Mouse (Mus musculus) CH12.LX (cell line): ENCODE data around the gene Gm6588. TPM values are rescaled to one million over a fixed set of nuclear protein-coding genes. Genes with fewer than 3 reads are reported as not detected.

Experiments
- DNase-seq: peaks from one replicate; pipeline ENCODE4 v3.0.0-alpha.2; 2013; ENCODE audit errors: extremely low read depth
- H3K27ac ChIP-seq: 2 replicates; pipeline ENCODE4 v1.5.1; 2012; ENCODE audit warnings: low read depth, mild to moderate bottlenecking, control low read depth, moderate library complexity; ENCODE audit not compliant: insufficient read depth
- H3K27me3 ChIP-seq: replicated peaks from 2 replicates; pipeline ENCODE3; 2012; ENCODE audit warnings: inconsistent platforms
- H3K36me3 ChIP-seq, 2 experiments: replicated peaks in 1 of 2; 2 replicates each; pipeline versions ENCODE3 to v1.6.1; 2012; ENCODE audit warnings: inconsistent platforms in 1 of 2, low read length in 1 of 2, mild to moderate bottlenecking in 1 of 2, mixed read lengths in 1 of 2, moderate library complexity in 1 of 2; ENCODE audit not compliant: control insufficient read depth in 1 of 2, insufficient read depth in 1 of 2
- H3K4me1 ChIP-seq, 2 experiments: 2 replicates each; pipeline ENCODE4 v1.6.1; 2012; ENCODE audit warnings: inconsistent platforms in 1 of 2, moderate library complexity in 1 of 2; ENCODE audit not compliant: insufficient read depth in 2 of 2, control insufficient read depth in 1 of 2
- H3K4me2 ChIP-seq: 2 replicates; pipeline ENCODE4 v1.6.1; 2012; ENCODE audit warnings: low read depth, mild to moderate bottlenecking, control low read depth; ENCODE audit not compliant: poor library complexity, insufficient read depth, severe bottlenecking
- H3K4me3 ChIP-seq, 3 experiments: fragments of 150-350 bp in 1 of 3; sonication (generic) in 1 of 3; replicated peaks in 1 of 3; 2 replicates each; pipeline versions ENCODE3 to v1.5.1; 2011 to 2012; ENCODE audit warnings: low read depth in 2 of 3, low read length in 2 of 3, mild to moderate bottlenecking in 2 of 3, moderate library complexity in 2 of 3, control low read depth in 1 of 3, improper control_type of control experiment in 1 of 3, inconsistent platforms in 1 of 3, mixed read lengths in 1 of 3; ENCODE audit not compliant: poor library complexity in 1 of 3
- H3K79me2 ChIP-seq: replicated peaks from 2 replicates; pipeline ENCODE4 v1.6.1; 2012; ENCODE audit warnings: mild to moderate bottlenecking, moderate library complexity; ENCODE audit not compliant: control insufficient read depth, poor library complexity, insufficient read depth, severe bottlenecking; ENCODE audit errors: extremely low read depth
- H3K9ac ChIP-seq: 2 replicates; pipeline ENCODE4 v1.6.1; 2012; ENCODE audit warnings: low read depth, mild to moderate bottlenecking, control low read depth, moderate library complexity; ENCODE audit not compliant: insufficient read depth
- H3K9me3 ChIP-seq: replicated peaks from 2 replicates; pipeline ENCODE3; 2012; ENCODE audit warnings: low read length, inconsistent platforms, mixed read lengths
- CHD1 ChIP-seq: IDR thresholded peaks from 2 replicates; pipeline ENCODE4 v1.6.1; 2012; ENCODE audit warnings: low read depth, low read length, improper control_type of control experiment, inconsistent platforms
- CHD2 ChIP-seq: IDR thresholded peaks from 2 replicates; pipeline ENCODE4 v1.6.1; 2011; ENCODE audit warnings: low read length, improper control_type of control experiment
- CTCF ChIP-seq, 2 experiments: IDR thresholded peaks in 1 of 2; conservative IDR thresholded peaks in 1 of 2; 2 replicates each; pipeline ENCODE4 v1.5.1; 2011 to 2012; ENCODE audit warnings: low read depth in 2 of 2, low read length in 2 of 2, improper control_type of control experiment in 1 of 2, inconsistent platforms in 1 of 2, mild to moderate bottlenecking in 1 of 2, moderate library complexity in 1 of 2
- E2F4 ChIP-seq: IDR thresholded peaks from 2 replicates; pipeline ENCODE4 v1.6.1; 2011; ENCODE audit warnings: low read depth, low read length, improper control_type of control experiment; ENCODE audit not compliant: insufficient replicate concordance
- EP300 ChIP-seq: IDR thresholded peaks from 2 replicates; pipeline ENCODE4 v1.6.1; 2011; ENCODE audit warnings: low read length, improper control_type of control experiment
- ETS1 ChIP-seq: conservative IDR thresholded peaks from 2 replicates; pipeline ENCODE4 v1.6.1; 2012; ENCODE audit warnings: low read depth, mild to moderate bottlenecking, inconsistent platforms, low read length, improper control_type of control experiment, moderate library complexity
- GABPA ChIP-seq: IDR thresholded peaks from 2 replicates; pipeline ENCODE4 v1.6.1; 2012; ENCODE audit warnings: low read depth, low read length, improper control_type of control experiment, inconsistent platforms; ENCODE audit not compliant: insufficient replicate concordance
- HCFC1 ChIP-seq: IDR thresholded peaks from 2 replicates; pipeline ENCODE4 v1.6.1; 2012; ENCODE audit warnings: low read depth, mild to moderate bottlenecking, inconsistent platforms, low read length, improper control_type of control experiment
- IRF4 ChIP-seq: IDR thresholded peaks from 2 replicates; pipeline ENCODE4 v1.6.1; 2014; ENCODE audit warnings: low read depth, mild to moderate bottlenecking, inconsistent platforms, low read length, improper control_type of control experiment
- JUND ChIP-seq: conservative IDR thresholded peaks from 2 replicates; pipeline ENCODE4 v1.6.1; 2011; ENCODE audit warnings: low read depth, low read length, improper control_type of control experiment
- MAFK ChIP-seq: IDR thresholded peaks from 2 replicates; pipeline ENCODE4 v1.6.1; 2011; ENCODE audit warnings: low read length, improper control_type of control experiment; ENCODE audit not compliant: insufficient replicate concordance
- MAX ChIP-seq: IDR thresholded peaks from 2 replicates; pipeline ENCODE4 v1.6.1; 2011; ENCODE audit warnings: low read length, improper control_type of control experiment
- MYC ChIP-seq: IDR thresholded peaks from 2 replicates; pipeline ENCODE4 v1.6.1; 2011; ENCODE audit warnings: low read depth, mild to moderate bottlenecking, improper control_type of control experiment, low read length
- NELFE ChIP-seq: IDR thresholded peaks from 2 replicates; pipeline ENCODE4 v1.6.1; 2011; ENCODE audit warnings: low read depth, low read length, improper control_type of control experiment
- PAX5 ChIP-seq: IDR thresholded peaks from 2 replicates; pipeline ENCODE4 v1.6.1; 2012; ENCODE audit warnings: low read length, inconsistent platforms, mixed read lengths
- POLR2AphosphoS2 ChIP-seq: IDR thresholded peaks from 2 replicates; pipeline ENCODE4 v1.6.1; 2011; ENCODE audit warnings: low read depth, low read length, improper control_type of control experiment
- RAD21 ChIP-seq: IDR thresholded peaks from 2 replicates; pipeline ENCODE4 v1.6.1; 2011; ENCODE audit warnings: low read depth, mild to moderate bottlenecking, low read length, improper control_type of control experiment, moderate library complexity
- SIN3A ChIP-seq: IDR thresholded peaks from 2 replicates; pipeline ENCODE4 v1.6.1; 2012; ENCODE audit warnings: low read length, improper control_type of control experiment, inconsistent platforms
- SMC3 ChIP-seq: IDR thresholded peaks from 2 replicates; pipeline ENCODE4 v1.6.1; 2011; ENCODE audit warnings: low read depth, low read length, improper control_type of control experiment
- TBP ChIP-seq: conservative IDR thresholded peaks from 2 replicates; pipeline ENCODE4 v1.6.1; 2011; ENCODE audit warnings: low read depth, low read length, improper control_type of control experiment
- TCF12 ChIP-seq: IDR thresholded peaks from 2 replicates; pipeline ENCODE4 v1.6.1; 2014; ENCODE audit warnings: low read depth, mild to moderate bottlenecking, inconsistent platforms, low read length, improper control_type of control experiment
- ZC3H11A ChIP-seq: IDR thresholded peaks from 2 replicates; pipeline ENCODE4 v1.6.1; 2012; ENCODE audit warnings: low read depth, mild to moderate bottlenecking, inconsistent platforms, low read length, improper control_type of control experiment
- ZKSCAN1 ChIP-seq: IDR thresholded peaks from 2 replicates; pipeline ENCODE4 v1.6.1; 2012; ENCODE audit warnings: low read depth, inconsistent platforms, low read length, improper control_type of control experiment, borderline replicate concordance
- dilution Hi-C: fragments of 300-500 bp; cut with MboI; formaldehyde crosslinking; loops from 2 replicates; pipeline ENCODE4 v1.14.3; 2020; ENCODE audit warnings: low sequenced_read_pairs; ENCODE audit not compliant: extremely low pct_unique_long_range_greater_than_20kb, extremely low pct_ligation_motif_present
- in situ Hi-C: fragments of 300-500 bp; cut with MboI; formaldehyde crosslinking; loops from 3 replicates; pipeline ENCODE4 v1.14.3; 2019; ENCODE audit warnings: low sequenced_read_pairs, low pct_ligation_motif_present, low pct_unique_long_range_greater_than_20kb, mixed read lengths
- polyA plus RNA-seq: library from polyadenylated mRNA; unstranded; fragments of >175 nt; gene quantifications from 2 replicates; pipeline ENCODE4 v1.2.1, GENCODE M21; 2012; ENCODE audit warnings: low read depth; ENCODE audit not compliant: insufficient read length
- total RNA-seq, 2 experiments: library from RNA; depleted of rRNA; stranded (reverse); fragments of 300-350 nt in 1 of 2; fragments of >200 nt in 1 of 2; gene quantifications; 2 replicates each; pipeline ENCODE4 v1.2.3; 2012 to 2014

The Gm6588 gene
- total and polyA plus RNA-seq, 3 experiments = not detected

GRCm38 (mm10) chr5:112488101-112488776, 39.0 kb downstream of the Gm6588 start:
- dilution Hi-C loops = no loop called here
- H3K27ac ChIP-seq = no peak overlapping the region
- in situ Hi-C loops = no loop called here
- no peak overlapping the region for H3K4me3 ChIP-seq
- no peaks in the 10 kb centered on the region for H3K36me3 ChIP-seq
- H3K27me3 ChIP-seq = no peaks in the 10 kb centered on the region
- H3K4me1 ChIP-seq = no peaks in the 10 kb centered on the region
- TF ChIP-seq JUND = no peak
- no peak for TF ChIP-seq SIN3A
- TF ChIP-seq CTCF (conservative IDR thresholded peaks at IDR 0.05 in 1 of 2, IDR thresholded peaks at IDR 0.05 in 1 of 2; ENCODE audit: low read depth in 2 of 2, low read length in 2 of 2) = no peak
- TF ChIP-seq SMC3 = no peak
- TF ChIP-seq TCF12 = no peak
- no peak for TF ChIP-seq MAFK
- TF ChIP-seq NELFE = no peak
- no peak for TF ChIP-seq EP300
- no peak for TF ChIP-seq MAX
- TF ChIP-seq POLR2AphosphoS2 = no peak
- DNase-seq = no peak
- H3K79me2 ChIP-seq = no peaks in the 10 kb centered on the region
- no peak overlapping the region for H3K9ac ChIP-seq
- H3K9me3 ChIP-seq = peaks cover 89% of the 10 kb centered on the region
- H3K4me2 ChIP-seq = no peak overlapping the region

GRCm38 (mm10) chr5:112491489-112491888, 42.3 kb downstream of the Gm6588 start:
- Histone ChIP-seq H3K36me3 (no peaks in the 10 kb centered on the region), H3K4me3 (no peak overlapping the region), H3K79me2 (no peaks in the 10 kb centered on the region), H3K4me1 (no peaks in the 10 kb centered on the region), H3K27ac (no peak overlapping the region), H3K27me3 (no peaks in the 10 kb centered on the region), H3K9ac (no peak overlapping the region), H3K9me3 (peaks cover 90% of the 10 kb centered on the region), H3K4me2 (no peak overlapping the region)
- dilution Hi-C loops = no loop called here
- in situ Hi-C loops = no loop called here
- TF ChIP-seq NELFE = no peak
- no peak for TF ChIP-seq TBP
- TF ChIP-seq IRF4 = no peak
- no peak for TF ChIP-seq CHD2
- TF ChIP-seq PAX5 = no peak
- no peak for TF ChIP-seq JUND
- no peak for TF ChIP-seq ZKSCAN1
- TF ChIP-seq GABPA = no peak
- TF ChIP-seq ZC3H11A = no peak
- no peak for TF ChIP-seq HCFC1
- TF ChIP-seq E2F4 = no peak
- no peak for TF ChIP-seq ETS1
- no peak for TF ChIP-seq MYC
- TF ChIP-seq RAD21 = no peak
- no peak for TF ChIP-seq CHD1
- no peak for DNase-seq
